Mouse (Mus musculus): ENCODE results near the gene Camk1d.

- TF ChIP-seq GATA1 (IDR thresholded peaks at IDR 0.05; ENCODE audit: borderline replicate concordance, low read length) = no peak
- TF ChIP-seq FLI1 (IDR thresholded peaks at IDR 0.05; ENCODE audit: low read length) = no peak
Measured at GRCm38 (mm10) chr2:5584318-5585027, 129.8 kb downstream of the Camk1d start.
